Mouse (Mus musculus): ENCODE results near the gene Myh3. TPM values are rescaled to one million over a fixed set of nuclear protein-coding genes. Genes with fewer than 3 reads are reported as not detected.
"Not testable (repeated sequence)": the region's sequence is repeated elsewhere in the genome, so short reads cannot be mapped to it uniquely, and the experiment has no call there.

Gene Myh3
- total RNA-seq, 2 experiments from 2014 or later, result 0.12 to 0.63 TPM

DNA sequence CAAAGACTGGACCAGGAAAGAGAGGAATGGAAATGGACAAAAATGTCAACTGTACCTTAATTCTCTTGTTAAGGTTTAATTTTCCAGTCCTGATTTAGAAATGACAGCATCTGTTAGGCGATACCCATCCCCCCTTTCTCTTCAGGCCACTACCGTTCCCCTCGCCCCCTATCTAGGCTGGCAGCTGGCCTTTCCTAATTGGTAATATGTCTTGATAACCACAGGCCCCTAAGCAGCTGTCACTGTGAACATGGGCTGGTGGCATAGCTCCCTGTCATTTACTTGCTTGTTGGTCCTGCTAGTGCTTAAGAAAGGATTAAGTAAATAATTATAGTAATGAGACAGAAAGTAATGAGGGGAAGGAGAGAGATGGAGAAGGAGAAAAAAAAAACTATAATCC, 665 bp upstream of the Myh3 start:
- no peak for DNase-seq

DNA sequence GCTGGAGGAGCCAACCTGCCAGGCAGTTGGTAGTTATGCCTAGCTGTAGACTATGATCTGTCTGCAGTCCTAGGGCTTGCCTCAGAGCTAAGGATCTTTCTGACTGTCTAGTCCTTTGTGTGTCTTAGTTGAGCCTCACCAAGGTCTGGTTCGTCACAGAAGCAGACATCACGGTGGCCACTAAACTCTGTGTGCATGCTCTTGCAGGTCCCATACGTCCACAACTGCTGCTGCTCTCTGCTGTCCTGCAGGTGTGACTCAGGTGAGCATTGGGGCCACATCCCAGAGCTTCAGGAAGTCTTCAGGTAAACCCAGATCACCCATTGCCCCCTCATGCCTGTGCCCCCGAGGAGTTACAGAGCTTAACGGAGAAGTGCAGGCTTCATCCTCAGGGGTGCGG, 788 bp downstream of the Myh3 start:
- DNase-seq, result no peak

DNA sequence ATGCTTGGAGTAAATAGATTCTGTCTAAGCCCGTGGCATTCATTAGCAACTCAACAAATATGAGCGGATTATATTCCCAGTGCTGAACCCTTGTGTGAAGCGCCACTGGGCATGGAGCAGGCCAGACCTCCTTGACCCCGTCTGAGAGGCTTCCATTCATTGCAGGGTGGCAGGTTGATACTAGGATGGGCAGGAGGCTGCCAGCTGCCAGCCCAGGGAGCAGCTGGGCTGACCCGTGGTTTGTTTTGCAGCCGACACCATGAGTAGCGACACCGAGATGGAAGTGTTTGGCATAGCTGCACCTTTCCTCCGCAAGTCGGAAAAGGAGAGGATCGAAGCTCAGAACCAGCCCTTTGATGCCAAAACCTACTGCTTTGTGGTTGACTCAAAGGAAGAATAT, 1.6 kb downstream of the Myh3 start:
- no peak for DNase-seq

DNA sequence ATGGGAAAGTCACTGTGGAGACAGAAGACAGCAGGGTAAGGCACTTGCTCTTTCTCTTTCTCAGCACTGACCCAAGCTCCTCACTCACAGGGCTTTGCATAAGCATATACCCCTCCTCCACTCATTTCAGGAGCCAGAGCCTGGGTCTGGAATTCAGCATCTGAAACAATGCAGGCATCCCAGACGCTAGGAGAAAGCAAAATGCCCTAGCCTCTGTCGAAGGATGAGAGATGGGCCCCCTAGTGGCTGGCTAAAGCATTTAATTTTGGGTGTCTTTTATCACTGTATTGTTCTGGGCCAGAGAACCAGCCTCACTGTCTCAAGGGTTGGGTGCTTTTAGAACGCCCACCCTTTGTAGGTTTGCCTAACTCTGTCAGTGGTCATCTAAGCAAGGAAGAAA, 2.1 kb downstream of the Myh3 start:
- DNase-seq, result peak; percentile 72

DNA sequence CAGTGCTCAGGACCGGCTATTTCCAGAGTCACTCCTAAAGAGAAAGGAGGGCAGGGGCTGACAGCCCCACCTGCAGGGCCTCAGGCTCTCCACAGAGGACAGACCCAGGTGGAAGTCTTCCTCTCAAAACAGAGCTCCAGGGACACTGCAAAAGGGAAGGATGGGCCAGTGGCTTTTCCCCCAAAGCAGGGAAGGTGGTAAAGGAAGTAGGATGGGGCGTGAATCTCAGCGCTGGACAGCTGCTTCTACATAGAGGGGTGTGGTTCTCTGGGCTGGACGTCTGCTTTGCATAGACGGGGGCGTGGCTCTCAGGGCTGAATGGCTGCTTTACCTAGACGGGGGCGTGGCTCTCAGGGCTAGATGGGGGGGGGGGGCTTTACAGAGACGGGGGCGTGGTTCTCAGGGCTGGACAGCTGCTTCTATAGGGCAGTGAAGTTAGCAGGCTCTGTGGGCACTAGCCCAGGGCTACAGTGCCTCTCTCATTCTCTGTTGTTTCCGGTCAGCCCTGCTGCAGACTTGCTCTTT, 3.1 kb downstream of the Myh3 start:
- DNase-seq, result peak; percentile 32

DNA sequence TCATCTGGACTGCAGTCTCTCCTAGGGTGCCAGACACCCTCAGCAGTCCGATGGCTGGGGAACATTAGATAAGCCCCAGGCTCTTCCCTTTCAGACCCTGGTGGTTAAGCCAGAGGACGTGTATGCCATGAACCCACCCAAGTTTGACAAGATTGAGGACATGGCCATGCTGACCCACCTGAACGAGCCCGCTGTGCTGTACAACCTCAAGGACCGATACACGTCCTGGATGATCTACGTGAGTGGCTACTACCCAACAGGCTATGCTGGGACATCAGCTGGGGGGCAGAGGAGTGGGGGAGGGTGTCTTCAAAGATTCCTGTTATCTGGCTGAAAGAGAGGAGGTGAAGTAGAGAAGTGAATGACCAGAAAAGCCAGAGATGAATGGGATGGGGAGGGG, 4.1 kb downstream of the Myh3 start:
- DNase-seq, result no peak

DNA sequence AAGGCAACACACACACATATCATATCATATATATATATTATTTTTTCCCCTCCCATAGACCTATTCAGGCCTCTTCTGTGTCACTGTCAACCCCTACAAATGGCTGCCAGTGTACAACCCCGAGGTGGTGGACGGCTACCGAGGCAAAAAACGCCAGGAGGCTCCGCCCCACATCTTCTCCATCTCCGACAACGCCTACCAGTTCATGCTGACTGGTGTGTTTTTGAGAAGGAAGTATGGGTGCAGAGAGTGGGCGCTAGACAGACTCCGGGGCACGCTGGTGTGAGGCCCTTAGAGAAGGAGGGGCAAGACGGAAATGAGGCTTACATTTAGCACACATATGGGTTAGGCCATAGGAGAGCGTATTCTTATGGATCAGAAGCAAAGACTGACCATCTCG, 4.7 kb downstream of the Myh3 start:
- no peak for DNase-seq

DNA sequence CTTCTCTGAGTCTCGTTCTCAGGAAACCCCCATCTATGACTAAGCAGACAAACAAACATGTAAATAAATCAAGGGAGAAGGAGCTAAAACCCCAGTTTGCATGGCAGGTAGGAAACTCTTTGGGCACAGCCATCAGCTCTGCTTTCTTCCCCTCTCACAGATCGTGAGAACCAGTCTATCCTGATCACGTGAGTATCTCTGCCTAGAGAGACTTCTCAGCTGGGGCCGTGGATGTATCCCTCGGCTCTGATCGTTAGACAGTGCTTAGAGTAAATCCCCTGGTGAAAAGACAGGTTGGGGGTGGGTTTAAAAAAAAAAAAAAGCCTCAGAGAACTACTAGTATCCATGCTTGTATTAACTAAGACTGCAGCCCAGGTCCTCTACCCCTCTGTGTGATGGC, 5.1 kb downstream of the Myh3 start:
- no peak for DNase-seq

DNA sequence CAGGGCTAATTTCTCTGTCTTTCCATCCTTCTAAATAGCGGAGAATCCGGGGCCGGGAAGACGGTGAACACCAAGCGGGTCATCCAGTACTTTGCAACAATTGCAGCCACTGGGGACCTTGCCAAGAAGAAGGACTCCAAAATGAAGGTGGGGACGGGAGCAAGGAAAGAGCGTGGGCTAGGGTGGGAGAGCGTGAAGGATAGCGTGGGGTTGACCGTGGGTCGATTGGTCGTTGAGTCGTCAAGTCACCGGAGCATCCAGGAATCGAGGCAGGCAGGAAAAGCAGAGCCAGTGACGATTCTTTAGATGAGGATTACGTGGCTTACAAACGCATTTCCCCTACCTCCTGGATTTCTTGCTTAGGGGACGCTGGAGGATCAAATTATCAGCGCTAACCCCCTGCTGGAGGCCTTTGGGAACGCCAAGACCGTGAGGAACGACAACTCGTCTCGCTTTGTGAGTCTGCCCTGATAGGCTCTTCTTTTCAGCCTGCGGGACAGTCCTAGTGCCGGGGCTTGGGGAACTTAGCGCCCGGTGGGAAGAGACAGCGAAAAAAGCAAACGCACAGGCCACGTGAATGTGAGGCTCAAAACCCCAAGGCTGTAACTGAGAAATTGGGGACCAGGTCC, 5.7 kb downstream of the Myh3 start:
- no peak for DNase-seq

DNA sequence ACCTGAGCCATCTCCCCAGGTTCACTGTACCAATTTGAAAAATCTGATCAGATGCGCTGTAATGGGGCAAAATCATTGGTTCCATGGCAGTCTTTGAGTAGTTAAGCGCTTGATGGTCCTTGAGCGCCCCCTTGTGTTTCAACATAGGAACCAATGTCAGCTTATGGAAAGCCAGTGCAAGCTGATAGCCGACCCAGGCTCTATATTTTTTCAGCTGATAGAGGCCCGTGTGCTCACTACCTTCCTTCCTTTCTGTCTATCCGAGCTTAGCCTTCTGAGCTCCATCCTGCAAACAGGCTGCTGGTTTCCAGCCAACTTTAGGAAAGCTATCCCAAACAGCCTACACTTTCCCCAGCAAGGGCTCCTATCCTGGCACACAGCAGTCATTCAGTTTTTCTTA, 7.4 kb downstream of the Myh3 start:
- peak; percentile 76 for DNase-seq

DNA sequence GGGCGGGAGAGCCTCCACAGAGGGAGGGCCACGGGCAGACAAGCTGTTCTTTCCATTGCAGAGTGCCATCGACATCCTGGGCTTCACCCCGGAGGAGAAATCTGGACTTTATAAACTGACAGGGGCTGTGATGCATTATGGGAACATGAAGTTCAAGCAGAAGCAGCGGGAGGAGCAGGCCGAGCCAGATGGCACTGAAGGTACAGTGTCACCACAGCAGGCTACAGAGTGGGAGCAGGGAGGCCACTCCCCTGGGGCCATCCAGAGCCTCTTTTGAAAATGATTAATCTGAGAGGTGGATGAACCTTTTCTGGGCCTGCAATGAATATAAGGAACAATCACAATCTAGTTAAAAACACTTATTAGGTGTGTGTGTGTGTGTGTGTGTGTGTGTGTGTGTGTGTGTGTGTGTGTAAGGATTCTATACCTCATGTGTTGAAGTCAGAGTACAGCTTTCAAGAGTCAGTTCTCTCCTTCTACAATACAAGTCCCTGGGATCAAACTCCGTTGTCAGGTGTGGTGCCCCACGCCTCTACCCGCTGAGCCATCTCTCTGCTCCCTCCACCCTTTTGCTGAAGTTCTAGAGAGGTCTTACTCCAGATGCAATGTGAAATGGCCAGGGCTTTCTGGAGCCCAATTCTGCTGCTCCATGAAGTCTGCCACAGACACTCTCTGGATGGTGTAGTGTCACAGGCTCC, 8.5 kb downstream of the Myh3 start:
- DNase-seq, result no peak

DNA sequence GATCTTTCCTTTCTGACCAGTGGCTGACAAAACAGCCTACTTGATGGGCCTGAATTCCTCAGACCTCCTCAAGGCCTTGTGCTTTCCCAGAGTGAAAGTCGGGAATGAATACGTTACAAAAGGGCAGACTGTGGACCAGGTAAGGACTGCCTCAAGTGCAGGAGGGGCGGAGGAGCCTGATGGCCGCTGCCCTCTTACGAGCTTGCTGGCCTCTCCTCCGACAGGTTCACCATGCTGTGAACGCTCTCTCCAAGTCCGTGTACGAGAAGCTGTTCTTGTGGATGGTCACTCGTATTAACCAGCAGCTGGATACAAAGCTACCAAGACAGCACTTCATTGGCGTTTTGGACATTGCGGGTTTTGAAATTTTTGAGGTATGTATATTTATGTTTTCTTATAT, 9.1 kb downstream of the Myh3 start:
- DNase-seq, result no peak

DNA sequence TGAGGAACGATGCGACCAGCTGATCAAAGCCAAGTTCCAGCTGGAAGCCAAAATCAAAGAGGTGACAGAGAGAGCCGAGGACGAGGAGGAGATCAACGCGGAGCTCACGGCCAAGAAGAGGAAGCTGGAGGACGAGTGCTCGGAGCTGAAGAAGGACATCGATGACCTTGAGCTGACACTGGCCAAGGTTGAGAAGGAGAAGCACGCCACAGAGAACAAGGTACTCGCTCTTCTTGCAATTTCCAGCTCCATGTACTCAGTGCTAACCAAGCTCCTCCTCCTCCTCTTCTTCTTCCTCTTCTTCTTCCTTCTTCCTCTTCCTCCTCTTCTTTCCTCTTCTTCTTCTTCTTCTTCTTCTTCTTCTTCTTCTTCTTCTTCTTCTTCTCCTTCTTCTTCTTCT, 14.3 kb downstream of the Myh3 start:
- DNase-seq, result not testable (repeated sequence)

DNA sequence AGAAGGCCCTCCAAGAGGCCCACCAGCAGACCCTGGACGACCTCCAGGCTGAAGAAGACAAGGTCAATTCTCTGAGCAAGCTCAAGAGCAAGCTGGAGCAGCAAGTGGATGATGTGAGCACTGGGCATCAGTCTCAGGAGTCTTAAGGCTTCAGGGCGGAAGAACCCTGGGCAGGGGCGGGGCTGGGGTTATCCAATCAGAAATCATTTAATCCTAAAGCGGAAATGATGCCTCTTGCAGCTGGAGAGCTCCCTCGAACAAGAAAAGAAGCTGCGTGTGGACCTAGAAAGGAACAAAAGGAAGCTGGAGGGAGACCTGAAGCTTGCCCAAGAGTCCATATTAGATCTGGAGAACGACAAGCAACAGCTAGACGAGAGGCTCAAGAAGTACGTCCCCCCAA, 15.1 kb downstream of the Myh3 start:
- no peak for DNase-seq

DNA sequence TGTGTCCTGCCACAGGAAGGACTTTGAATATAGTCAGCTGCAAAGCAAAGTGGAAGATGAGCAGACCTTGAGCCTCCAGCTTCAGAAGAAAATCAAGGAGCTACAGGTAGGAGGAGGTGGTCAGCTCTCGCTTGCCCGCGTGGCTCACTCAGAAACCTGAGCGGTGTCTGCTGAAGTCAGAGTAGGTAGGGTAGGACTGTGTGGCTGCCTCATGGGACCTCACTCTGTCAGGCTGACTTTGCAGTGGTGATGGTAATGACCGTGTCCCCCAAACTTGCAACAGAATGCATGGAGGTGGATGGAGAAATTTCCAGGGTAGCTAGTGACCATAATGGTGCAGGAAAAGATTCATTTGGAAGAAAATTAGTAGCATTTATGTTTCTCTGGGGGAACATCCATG, 15.6 kb downstream of the Myh3 start:
- no peak for DNase-seq

DNA sequence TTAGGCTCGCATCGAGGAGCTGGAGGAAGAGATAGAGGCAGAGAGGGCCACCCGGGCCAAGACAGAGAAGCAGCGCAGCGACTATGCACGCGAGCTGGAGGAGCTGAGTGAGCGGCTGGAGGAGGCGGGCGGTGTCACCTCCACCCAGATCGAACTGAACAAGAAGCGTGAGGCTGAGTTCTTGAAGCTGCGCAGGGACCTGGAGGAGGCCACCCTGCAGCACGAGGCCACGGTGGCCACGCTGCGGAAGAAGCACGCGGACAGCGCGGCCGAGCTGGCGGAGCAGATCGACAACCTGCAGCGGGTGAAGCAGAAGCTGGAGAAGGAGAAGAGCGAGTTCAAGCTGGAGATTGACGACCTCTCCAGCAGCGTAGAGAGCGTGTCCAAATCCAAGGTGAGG, 16.4 kb downstream of the Myh3 start:
- DNase-seq, result no peak

DNA sequence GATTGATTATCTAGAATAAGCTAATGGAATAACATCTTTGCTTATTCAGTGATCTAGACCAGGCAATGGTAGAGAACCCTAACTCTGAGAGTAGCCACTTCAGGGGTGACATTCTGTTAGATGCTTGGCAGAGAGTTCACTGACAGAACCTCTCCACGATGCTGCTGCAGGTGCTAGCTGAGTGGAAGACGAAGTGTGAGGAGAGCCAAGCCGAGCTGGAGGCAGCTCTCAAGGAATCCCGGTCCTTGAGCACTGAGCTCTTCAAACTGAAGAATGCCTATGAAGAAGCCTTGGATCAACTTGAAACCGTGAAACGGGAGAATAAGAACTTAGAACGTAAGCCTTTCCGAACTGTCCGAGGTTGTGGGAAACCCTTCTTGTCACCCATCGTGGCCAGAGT, 19.6 kb downstream of the Myh3 start:
- no peak for DNase-seq

DNA sequence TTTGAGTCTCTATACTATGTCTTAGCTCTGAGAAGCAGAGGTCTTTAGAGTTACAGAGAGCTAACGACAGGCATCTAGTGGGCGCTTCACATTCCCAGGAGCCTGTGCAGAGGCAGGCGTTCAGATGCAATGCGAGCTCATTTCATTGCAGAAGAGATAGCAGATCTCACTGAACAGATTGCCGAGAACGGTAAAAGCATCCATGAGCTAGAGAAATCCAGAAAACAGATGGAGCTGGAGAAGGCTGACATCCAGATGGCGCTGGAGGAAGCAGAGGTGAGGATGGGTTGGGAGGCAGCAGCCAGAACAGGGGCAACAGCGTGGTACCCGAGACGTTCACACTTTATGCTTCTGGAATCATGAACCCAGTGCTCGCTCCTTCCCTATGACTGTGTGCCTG, 20.3 kb downstream of the Myh3 start:
- no peak for DNase-seq

DNA sequence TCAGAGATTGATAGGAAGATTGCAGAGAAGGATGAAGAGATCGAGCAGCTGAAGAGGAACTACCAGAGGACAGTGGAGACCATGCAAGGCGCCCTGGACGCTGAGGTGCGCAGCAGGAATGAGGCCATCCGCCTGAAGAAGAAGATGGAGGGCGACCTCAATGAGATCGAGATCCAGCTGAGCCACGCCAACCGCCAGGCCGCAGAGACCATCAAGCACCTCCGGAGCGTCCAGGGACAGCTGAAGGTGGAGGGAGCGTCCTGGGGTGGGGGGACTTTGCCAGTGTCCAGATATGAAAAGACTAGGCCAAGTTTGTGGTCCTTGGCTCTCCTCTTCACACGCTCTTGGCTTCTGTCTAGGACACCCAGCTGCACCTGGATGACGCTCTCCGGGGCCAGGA, 21.1 kb downstream of the Myh3 start:
- no peak for DNase-seq

DNA sequence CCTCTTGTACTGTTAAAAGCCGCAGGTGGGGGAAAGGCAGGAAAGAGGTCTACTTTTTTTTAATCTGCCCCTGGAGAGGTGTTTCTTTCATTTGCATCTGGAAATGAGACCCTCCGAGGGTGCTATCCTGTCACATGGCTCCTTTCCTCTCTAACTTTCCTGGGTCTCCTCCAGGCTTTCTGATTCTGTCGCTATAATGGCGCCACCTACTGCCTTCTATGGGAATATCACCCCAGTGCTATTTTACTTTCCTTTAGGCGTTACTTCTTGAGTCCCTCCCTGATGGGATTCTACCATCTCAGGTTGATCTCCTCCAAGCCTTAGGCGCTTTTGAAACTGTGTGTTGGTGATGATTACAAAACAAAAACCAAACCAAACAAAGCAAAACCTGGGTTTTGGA, 22.1 kb downstream of the Myh3 start:
- DNase-seq, result peak; percentile 55

DNA sequence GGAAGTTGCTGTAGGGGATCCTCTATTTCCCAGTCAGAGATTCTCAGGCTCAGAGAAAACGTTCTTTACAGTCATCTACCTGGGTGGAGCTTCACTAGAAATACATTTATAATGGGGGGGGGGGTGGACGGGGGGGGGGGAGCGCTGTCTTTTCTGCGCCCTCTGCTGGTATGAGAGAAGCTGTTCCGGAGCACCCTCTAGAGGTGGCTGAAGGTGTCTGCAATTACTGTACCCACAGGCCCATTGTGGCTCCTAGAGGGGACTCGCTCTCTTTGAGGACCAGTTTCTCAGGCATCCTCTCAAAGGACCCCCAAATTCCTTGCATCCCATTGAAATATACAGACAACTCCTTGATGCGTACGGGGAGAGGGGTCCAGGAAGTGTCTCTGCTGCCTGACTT, 23.6 kb downstream of the Myh3 start:
- peak; percentile 72 for DNase-seq

DNA sequence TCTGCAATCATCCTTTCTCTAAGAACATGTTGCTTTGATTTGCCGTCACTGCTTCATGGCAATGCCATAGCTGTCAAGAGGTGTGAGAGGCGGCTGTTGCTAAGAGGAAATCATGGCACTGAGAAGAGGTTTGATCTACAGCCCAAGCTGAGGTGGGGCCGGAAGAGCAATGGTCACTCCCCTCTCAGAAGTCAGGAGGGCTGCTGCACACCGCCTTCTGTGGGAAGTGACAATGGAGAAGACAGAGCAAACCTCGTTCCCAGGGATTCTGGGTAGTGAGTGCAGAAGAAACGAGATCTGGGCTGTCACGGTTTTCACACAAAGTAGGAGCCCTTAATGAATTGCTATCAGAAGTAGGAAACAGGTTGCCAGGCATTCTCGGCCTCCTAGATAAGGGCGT, 25.2 kb downstream of the Myh3 start:
- DNase-seq, result no peak

DNA sequence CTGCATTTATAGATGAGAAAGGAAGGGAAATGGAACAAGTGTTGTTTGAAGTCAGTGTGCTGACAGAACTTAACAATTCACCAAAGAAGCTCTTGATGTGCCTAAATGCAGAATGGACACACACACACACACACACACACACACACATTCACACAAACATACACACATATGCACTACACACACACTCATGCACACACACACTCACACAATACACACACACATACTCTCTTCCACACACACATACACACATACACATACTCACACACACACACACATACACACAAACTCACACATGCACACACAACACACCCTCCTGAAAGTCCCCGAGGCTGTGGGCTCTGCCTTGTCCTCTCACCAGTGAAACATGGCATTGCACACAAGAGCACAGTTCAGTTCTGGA, 26.1 kb downstream of the Myh3 start:
- no peak for DNase-seq

DNA sequence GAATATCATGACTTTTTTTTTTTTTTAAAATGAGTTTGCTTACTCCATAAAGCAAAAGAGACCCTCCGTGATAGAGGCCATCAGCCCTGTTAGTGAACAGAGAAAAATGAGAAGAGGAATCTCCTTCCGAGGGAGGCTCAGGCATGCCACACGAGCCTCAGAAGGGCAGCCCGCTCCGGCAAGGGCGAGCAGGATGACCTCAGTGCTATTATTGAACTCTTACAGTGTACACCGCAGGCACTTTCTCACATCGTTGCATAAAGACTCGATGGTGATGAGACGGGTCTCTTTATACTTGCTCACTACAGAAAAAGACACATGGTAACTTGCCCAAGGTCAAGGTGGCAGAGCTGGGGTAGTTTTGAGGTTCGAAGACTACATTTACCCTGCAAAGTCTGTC, 26.6 kb downstream of the Myh3 start:
- DNase-seq, result peak; percentile 46

DNA sequence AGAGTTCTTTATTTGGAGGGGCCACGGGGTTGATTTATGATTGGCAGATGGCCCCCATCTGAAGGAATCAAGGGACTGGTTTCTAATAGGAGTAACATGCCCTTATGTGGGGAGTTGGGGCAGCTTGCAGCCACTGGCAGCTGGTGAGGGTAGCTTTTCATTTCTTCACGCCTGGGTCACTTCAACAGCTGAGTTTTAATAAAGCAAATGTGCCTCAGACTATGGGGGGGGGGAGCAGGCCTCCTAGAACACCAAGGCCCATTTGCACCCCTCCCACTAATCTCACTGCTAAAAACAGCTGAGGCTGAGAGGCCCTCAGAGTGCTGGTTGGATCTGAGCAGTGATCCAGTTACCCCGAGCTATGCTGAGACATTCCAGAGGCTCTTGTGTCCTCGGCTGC, 27.6 kb downstream of the Myh3 start:
- no peak for DNase-seq

Measured in heart, postnatal 4 days (tissue).